Comparison of ENCODE assay signal across 13 mouse cellular contexts in genomic region chr6:96258651-96259050, GRCm38 (mm10).
A peak's percentile ranks its signal among the peaks of the same experiment; 100 is the strongest.
DNase-seq lines count a peak whose midpoint lies in the region.
"Had no signal": no experiment of that assay in that cellular context is flagged by ENCODE, and none has a peak within 500 bp of the region (broad histone marks: within the 10 kb centered on the region; RNA-seq: fewer than 3 reads in every experiment).

No protein-coding gene starts in this region.

- intact Hi-C loops in left cerebral cortex, postnatal 10 days (cut with DNase I) = loop anchor here (10.0 kb wide), 1 partner anchor 134 kb away; no protein-coding TSS in a partner anchor

- DNase-seq in frontal cortex, adult 2 months (ENCODE audit: extremely low spot score in 1 of 2, low spot score in 1 of 2) = peak; percentile 3 to 30
- no peak for DNase-seq in frontal cortex, postnatal 14 days (ENCODE audit: low spot score in 2 of 2)
- peak; percentile 6 to 13 for DNase-seq in left cerebral cortex, adult 9 months (ENCODE audit: low spot score in 2 of 2)
- DNase-seq in left cerebral cortex, postnatal 10 days (ENCODE audit: extremely low spot score in 1 of 2, low spot score in 2 of 2) = no peak
- peak; percentile 66 for DNase-seq in NIH3T3 (ENCODE audit: low read depth)
- no peak for DNase-seq in gastrocnemius, adult 18-20 months (ENCODE audit: low spot score)
- DNase-seq in kidney, postnatal 36 days = no peak
- DNase-seq: adrenal gland, postnatal 14 days; B cell, adult 2 months; cerebellum, adult 18-20 months; cerebellum, postnatal 10 days; embryo, embryonic 11 days; gastrocnemius, postnatal 25 days had no signal

Comparison
In these comparisons a context has a peak if more than half of its experiments do, and no peak if none do; other contexts are left out.
1. DNase-seq: peak in frontal cortex, adult 2 months (2 of 2), left cerebral cortex, adult 9 months (2 of 2) and NIH3T3 (single experiment); none in frontal cortex, postnatal 14 days (0 of 2), left cerebral cortex, postnatal 10 days (0 of 2), gastrocnemius, adult 18-20 months (single experiment) and kidney, postnatal 36 days (0 of 2).